Mouse (Mus musculus): ENCODE measurements around the gene Tnip1. TPM values are rescaled to one million over a fixed set of nuclear protein-coding genes. Genes with fewer than 3 reads are reported as not detected.
A peak's percentile ranks its signal among the peaks of the same experiment; 100 is the strongest.

Tnip1 gene
- polyA plus RNA-seq, 1 experiment from 2014 or later, result 29.9 TPM

- no peak for TF ChIP-seq CTCF (IDR thresholded peaks at IDR 0.05; ENCODE audit: low read depth)
- Histone ChIP-seq H3K9ac (ENCODE audit: low read depth, low read length) (no peak overlapping the region), H3K27me3 (replicated peaks; ENCODE audit: control insufficient read depth, insufficient read depth, low read length) (no peaks in the 10 kb centered on the region), H3K9me3 (ENCODE audit: control insufficient read depth) (no peaks in the 10 kb centered on the region), H3K4me2 (replicated peaks; ENCODE audit: low read depth) (no peak overlapping the region), H3K27ac (ENCODE audit: low read depth, low read length) (no peak overlapping the region), H3K36me3 (ENCODE audit: control insufficient read depth, insufficient read depth) (no peaks in the 10 kb centered on the region), H3K4me1 (replicated peaks; ENCODE audit: control insufficient read depth, insufficient read depth, low read length) (no peaks in the 10 kb centered on the region), H3K4me3 (ENCODE audit: low read depth, low read length) (no peak overlapping the region)
- 91% methylated on average over 5 of the region's 5 CpGs for WGBS
- ATAC-seq, result no peak
Measured at GRCm38 (mm10) chr11:54891341-54891740, 71.4 kb downstream of the Tnip1 start.

GRCm38 (mm10) chr11:54887927-54888326 is 74.8 kb downstream of the Tnip1 start:
- H3K4me1 ChIP-seq (replicated peaks; ENCODE audit: control insufficient read depth, insufficient read depth, low read length), result no peaks in the 10 kb centered on the region

GRCm38 (mm10) chr11:54885406-54885805 is 77.3 kb downstream of the Tnip1 start:
- no peak overlapping the region for H3K4me3 ChIP-seq (ENCODE audit: low read depth, low read length)
- H3K9ac ChIP-seq (ENCODE audit: low read depth, low read length), result no peak overlapping the region
- 85% methylated on average over 2 of the region's 2 CpGs for WGBS
- no peak for ATAC-seq
- H3K27me3 ChIP-seq (replicated peaks; ENCODE audit: control insufficient read depth, insufficient read depth, low read length), result no peaks in the 10 kb centered on the region
- no peak overlapping the region for H3K4me2 ChIP-seq (replicated peaks; ENCODE audit: low read depth)
- H3K36me3 ChIP-seq (ENCODE audit: control insufficient read depth, insufficient read depth), result no peaks in the 10 kb centered on the region
- H3K9me3 ChIP-seq (ENCODE audit: control insufficient read depth), result no peaks in the 10 kb centered on the region
- H3K4me1 ChIP-seq (replicated peaks; ENCODE audit: control insufficient read depth, insufficient read depth, low read length), result no peaks in the 10 kb centered on the region
- no peak for TF ChIP-seq CTCF (IDR thresholded peaks at IDR 0.05; ENCODE audit: low read depth)
- peak overlapping the region; percentile 61 for H3K27ac ChIP-seq (ENCODE audit: low read depth, low read length)

More at GRCm38 (mm10) chr11:54887927-54888326, 74.8 kb downstream of the Tnip1 start:
- no peak overlapping the region for H3K4me2 ChIP-seq (replicated peaks; ENCODE audit: low read depth)
- ATAC-seq, result no peak
- no peaks in the 10 kb centered on the region for H3K9me3 ChIP-seq (ENCODE audit: control insufficient read depth)
- no peaks in the 10 kb centered on the region for H3K36me3 ChIP-seq (ENCODE audit: control insufficient read depth, insufficient read depth)
- no peaks in the 10 kb centered on the region for H3K27me3 ChIP-seq (replicated peaks; ENCODE audit: control insufficient read depth, insufficient read depth, low read length)
- H3K4me3 ChIP-seq (ENCODE audit: low read depth, low read length), result no peak overlapping the region
- H3K9ac ChIP-seq (ENCODE audit: low read depth, low read length), result no peak overlapping the region
- 60% methylated on average over 6 of the region's 6 CpGs for WGBS
- H3K27ac ChIP-seq (ENCODE audit: low read depth, low read length), result no peak overlapping the region
- TF ChIP-seq CTCF (IDR thresholded peaks at IDR 0.05; ENCODE audit: low read depth), result no peak

- Histone ChIP-seq H3K9ac (ENCODE audit: low read depth, low read length) (no peak overlapping the region), H3K4me2 (replicated peaks; ENCODE audit: low read depth) (no peak overlapping the region), H3K4me3 (ENCODE audit: low read depth, low read length) (no peak overlapping the region), H3K27ac (ENCODE audit: low read depth, low read length) (peak overlapping the region; percentile 61), H3K36me3 (ENCODE audit: control insufficient read depth, insufficient read depth) (no peaks in the 10 kb centered on the region), H3K27me3 (replicated peaks; ENCODE audit: control insufficient read depth, insufficient read depth, low read length) (no peaks in the 10 kb centered on the region), H3K4me1 (replicated peaks; ENCODE audit: control insufficient read depth, insufficient read depth, low read length) (no peaks in the 10 kb centered on the region), H3K9me3 (ENCODE audit: control insufficient read depth) (no peaks in the 10 kb centered on the region)
- ATAC-seq, result peak; percentile 46
- 19% methylated on average over 5 of the region's 5 CpGs for WGBS
- no peak for TF ChIP-seq CTCF (IDR thresholded peaks at IDR 0.05; ENCODE audit: low read depth)
Measured at GRCm38 (mm10) chr11:54884937-54885336, 77.8 kb downstream of the Tnip1 start.

- H3K4me2 ChIP-seq (replicated peaks; ENCODE audit: low read depth), result no peak overlapping the region
- TF ChIP-seq CTCF (IDR thresholded peaks at IDR 0.05; ENCODE audit: low read depth), result no peak
- WGBS, result 61% methylated on average over 5 of the region's 5 CpGs
- H3K27ac ChIP-seq (ENCODE audit: low read depth, low read length), result peak overlapping the region; percentile 61
- no peak for ATAC-seq
- H3K4me3 ChIP-seq (ENCODE audit: low read depth, low read length), result no peak overlapping the region
- no peaks in the 10 kb centered on the region for H3K4me1 ChIP-seq (replicated peaks; ENCODE audit: control insufficient read depth, insufficient read depth, low read length)
- H3K27me3 ChIP-seq (replicated peaks; ENCODE audit: control insufficient read depth, insufficient read depth, low read length), result no peaks in the 10 kb centered on the region
- no peak overlapping the region for H3K9ac ChIP-seq (ENCODE audit: low read depth, low read length)
- H3K9me3 ChIP-seq (ENCODE audit: control insufficient read depth), result no peaks in the 10 kb centered on the region
- no peaks in the 10 kb centered on the region for H3K36me3 ChIP-seq (ENCODE audit: control insufficient read depth, insufficient read depth)
Measured at GRCm38 (mm10) chr11:54884197-54884828, 78.4 kb downstream of the Tnip1 start.

GRCm38 (mm10) chr11:54882671-54883070 is 80.0 kb downstream of the Tnip1 start:
- no peak for ATAC-seq
- no peak overlapping the region for H3K27ac ChIP-seq (ENCODE audit: low read depth, low read length)
- H3K9ac ChIP-seq (ENCODE audit: low read depth, low read length), result no peak overlapping the region
- no peaks in the 10 kb centered on the region for H3K9me3 ChIP-seq (ENCODE audit: control insufficient read depth)
- no peaks in the 10 kb centered on the region for H3K27me3 ChIP-seq (replicated peaks; ENCODE audit: control insufficient read depth, insufficient read depth, low read length)
- H3K4me2 ChIP-seq (replicated peaks; ENCODE audit: low read depth), result no peak overlapping the region
- 46% methylated on average over 8 of the region's 8 CpGs for WGBS
- H3K36me3 ChIP-seq (ENCODE audit: control insufficient read depth, insufficient read depth), result no peaks in the 10 kb centered on the region
- no peak overlapping the region for H3K4me3 ChIP-seq (ENCODE audit: low read depth, low read length)
- no peaks in the 10 kb centered on the region for H3K4me1 ChIP-seq (replicated peaks; ENCODE audit: control insufficient read depth, insufficient read depth, low read length)
- peak; percentile 51 for TF ChIP-seq CTCF (IDR thresholded peaks at IDR 0.05; ENCODE audit: low read depth)
